Mouse (Mus musculus): ENCODE results near the gene D11Wsu47e.

GRCm38 (mm10) chr11:113687031-113687430 lies 2.8 kb downstream of the D11Wsu47e start:
- TF ChIP-seq CTCF (IDR thresholded peaks at IDR 0.05; ENCODE audit: low read depth), result no peak
- TF ChIP-seq EP300 (optimal IDR thresholded peaks at IDR 0.05), result no peak
